Mouse (Mus musculus): Measurements from ENCODE around the gene Rab23.

DNA sequence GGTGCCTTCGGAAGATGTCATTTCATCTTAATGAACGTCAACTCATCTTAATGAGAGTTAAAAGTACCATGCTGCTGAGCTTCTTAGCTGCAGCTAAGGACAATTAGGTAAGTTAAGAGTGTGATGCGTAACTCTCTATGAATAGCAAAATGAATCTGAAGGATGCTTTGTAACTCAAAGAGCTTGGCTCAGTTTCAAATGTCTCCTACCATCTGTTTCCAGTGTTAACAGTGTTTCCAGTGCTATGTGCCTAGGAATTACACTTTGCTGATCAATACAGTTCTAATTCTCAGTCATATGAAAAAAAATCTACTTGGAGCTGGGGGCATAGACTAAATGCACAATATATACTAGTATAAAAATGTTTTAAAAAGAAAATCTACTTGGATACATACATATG, 18.4 kb upstream of the Rab23 start:
- TF ChIP-seq POLR2A (IDR thresholded peaks at IDR 0.05; ENCODE audit: borderline replicate concordance, low read depth, low read length) (no peak), CTCF (IDR thresholded peaks at IDR 0.05; ENCODE audit: low read depth, low read length) (no peak)
